Mouse (Mus musculus) neural tube, embryonic 14.5 days (tissue): ENCODE measurements around the gene Dlgap1. TPM values are rescaled to one million over a fixed set of nuclear protein-coding genes. Genes with fewer than 3 reads are reported as not detected.
"Not testable (repeated sequence)": the region's sequence is repeated elsewhere in the genome, so short reads cannot be mapped to it uniquely, and the experiment has no call there.

Source experiments
- ATAC-seq: fragments of 200-750 bp; cut with Nextera tagmentation; 2 replicates; pipeline ENCODE4 v1.8.0; 2017; ENCODE audit warnings: low read depth, mild to moderate bottlenecking, moderate TSS enrichment, moderate library complexity
- H3K27ac ChIP-seq: fragments of 300-500 bp; sonication (generic); 2 replicates; pipeline ENCODE4 v1.5.1; 2014; ENCODE audit warnings: low read depth, mild to moderate bottlenecking, control low read depth, low read length, moderate library complexity, mixed read lengths
- H3K27me3 ChIP-seq: fragments of 300-500 bp; sonication (generic); 2 replicates; pipeline ENCODE4 v1.6.1; 2014; ENCODE audit warnings: low read length; ENCODE audit not compliant: control insufficient read depth, insufficient read depth
- H3K36me3 ChIP-seq: fragments of 300-500 bp; sonication (generic); 2 replicates; pipeline ENCODE4 v1.6.1; 2014; ENCODE audit warnings: low read length, mixed read lengths; ENCODE audit not compliant: control insufficient read depth, insufficient read depth
- H3K4me1 ChIP-seq: fragments of 300-500 bp; sonication (generic); 2 replicates; pipeline ENCODE4 v1.6.1; 2014; ENCODE audit warnings: low read length; ENCODE audit not compliant: control insufficient read depth, insufficient read depth
- H3K4me2 ChIP-seq: fragments of 300-500 bp; sonication (generic); 2 replicates; pipeline ENCODE4 v1.6.1; 2014; ENCODE audit warnings: mild to moderate bottlenecking, low read depth, low read length, control low read depth
- H3K4me3 ChIP-seq: fragments of 300-500 bp; sonication (generic); 2 replicates; pipeline ENCODE4 v1.5.1; 2014; ENCODE audit warnings: low read depth, low read length, control low read depth, mixed read lengths
- H3K9ac ChIP-seq: fragments of 300-500 bp; sonication (generic); replicated peaks from 2 replicates; pipeline ENCODE4 v1.6.1; 2014; ENCODE audit warnings: low read depth, mild to moderate bottlenecking, control low read depth, low read length, mixed read lengths
- H3K9me3 ChIP-seq: fragments of 300-500 bp; sonication (generic); 2 replicates; pipeline ENCODE4 v1.6.1; 2016; ENCODE audit warnings: low read length; ENCODE audit not compliant: control insufficient read depth
- WGBS: fragments of 180-500 bp; shearing (Covaris S2); extraction: QIAGEN DNeasy Blood & Tissue Kit; methylation state at CpG from one replicate; pipeline ENCODE4 v1.1.7; 2014; 5-methylcytosine and 5-hydroxymethylcytosine counted together
- polyA plus RNA-seq: library from polyadenylated mRNA; unstranded; fragments of >200 nt; fragmentation: Nextera tagmentation; extraction: Ambion mirVana; gene quantifications from 2 replicates; pipeline ENCODE4 v1.2.1, GENCODE M21; 2014

The Dlgap1 gene
- polyA plus RNA-seq, 1 experiment from 2014 or later: 51.0 TPM

GRCm38 (mm10) chr17:70810795-70811194 lies 841.9 kb downstream of the Dlgap1 start:
- no peak for ATAC-seq
- no peaks in the 10 kb centered on the region for H3K4me1 ChIP-seq
- H3K9me3 ChIP-seq: no peaks in the 10 kb centered on the region
- no peaks in the 10 kb centered on the region for H3K27me3 ChIP-seq
- H3K9ac ChIP-seq: no peak overlapping the region
- no peak overlapping the region for H3K4me2 ChIP-seq
- no peak overlapping the region for H3K27ac ChIP-seq
- no peaks in the 10 kb centered on the region for H3K36me3 ChIP-seq
- WGBS: 78% methylated on average over 5 of the region's 5 CpGs
- H3K4me3 ChIP-seq: no peak overlapping the region

DNA sequence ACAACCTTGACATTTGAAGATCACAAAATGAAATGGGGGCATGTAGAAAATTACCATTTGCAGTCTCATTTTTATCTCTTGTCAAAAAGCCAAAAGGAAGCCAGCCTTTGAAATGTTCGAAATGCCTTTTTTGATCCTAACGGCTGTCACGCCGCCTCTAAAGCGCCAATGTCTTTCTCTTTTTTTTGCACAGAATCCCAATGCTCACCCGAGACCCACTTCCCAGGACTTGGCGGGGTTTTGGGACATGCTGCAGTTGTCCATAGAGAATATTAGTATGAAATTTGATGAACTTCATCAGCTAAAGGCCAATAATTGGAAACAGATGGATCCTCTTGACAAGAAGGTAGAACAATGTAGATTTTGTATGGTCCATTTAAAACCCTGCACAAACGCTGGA lies 846.1 kb downstream of the Dlgap1 start:
- Histone ChIP-seq H3K27ac (no peak overlapping the region), H3K4me2 (no peak overlapping the region), H3K27me3 (0 out of 2 replicates have a peak, but pooled peaks cover 7% of the 10 kb centered on the region), H3K9me3 (no peaks in the 10 kb centered on the region), H3K9ac (no peak overlapping the region), H3K4me3 (no peak overlapping the region), H3K4me1 (peaks cover 5% of the 10 kb centered on the region; the same call in 1 of the 2 replicates), H3K36me3 (no peaks in the 10 kb centered on the region)
- WGBS: 51% methylated on average over 8 of the region's 8 CpGs
- ATAC-seq: no peak

DNA sequence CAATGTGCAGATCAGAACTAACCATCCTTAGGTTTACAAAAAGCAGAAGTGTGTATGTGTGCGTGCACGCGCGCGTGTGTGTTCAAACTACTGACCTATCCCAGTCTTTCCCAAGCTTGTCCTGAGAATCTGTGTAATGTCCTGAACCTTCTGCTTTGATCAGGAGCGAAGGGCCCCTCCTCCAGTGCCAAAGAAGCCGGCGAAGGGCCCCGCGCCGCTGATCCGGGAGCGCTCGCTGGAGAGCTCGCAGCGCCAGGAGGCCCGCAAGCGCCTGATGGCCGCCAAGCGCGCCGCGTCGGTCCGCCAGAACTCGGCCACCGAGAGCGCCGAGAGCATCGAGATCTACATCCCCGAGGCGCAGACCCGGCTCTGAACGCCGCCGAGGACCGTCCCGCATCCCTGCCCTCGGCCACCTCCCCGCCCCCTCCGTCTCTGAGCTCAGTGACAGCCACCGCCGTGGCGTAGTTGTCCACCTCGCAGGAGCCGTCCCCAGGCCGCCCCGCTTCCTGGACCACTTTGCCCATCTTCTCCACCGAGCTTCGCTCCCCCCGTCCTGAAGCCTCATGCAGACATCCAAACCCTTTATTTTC lies 849.1 kb downstream of the Dlgap1 start:
- 2% methylated on average over 48 of the region's 51 CpGs for WGBS
- Histone ChIP-seq H3K9me3 (no peaks in the 10 kb centered on the region), H3K27ac (no peak overlapping the region), H3K9ac (peak overlapping the region; percentile 47; the same call in 1 of the 2 replicates), H3K4me2 (peak overlapping the region; percentile 86), H3K4me3 (peak overlapping the region; percentile 43), H3K4me1 (peaks cover 5% of the 10 kb centered on the region; the same call in 1 of the 2 replicates), H3K27me3 (0 out of 2 replicates have a peak, but pooled peaks cover 7% of the 10 kb centered on the region), H3K36me3 (no peaks in the 10 kb centered on the region)
- ATAC-seq: peak; percentile 78

DNA sequence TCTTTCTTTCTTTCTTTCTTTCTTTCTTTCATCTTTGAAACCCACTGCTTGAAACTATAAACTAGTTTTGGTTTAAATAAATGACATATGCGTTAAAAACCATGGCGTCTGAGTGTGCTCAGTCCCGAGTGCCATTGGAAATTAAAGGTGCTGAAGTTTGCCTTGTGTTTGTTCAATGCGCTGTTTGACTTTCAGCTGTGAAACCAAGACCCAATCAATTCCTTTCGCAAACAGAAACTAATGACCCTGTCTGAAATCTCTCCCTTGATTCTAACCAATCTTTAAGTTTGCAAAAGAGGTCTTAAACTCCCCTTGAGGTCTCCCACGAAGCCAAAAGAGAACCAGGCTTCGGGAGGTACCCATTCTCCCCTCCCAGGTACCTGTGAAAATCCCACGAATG lies 854.2 kb downstream of the Dlgap1 start:
- 88% methylated on average over 8 of the region's 8 CpGs for WGBS
- Histone ChIP-seq H3K27me3 (0 out of 2 replicates have a peak, but pooled peaks cover 2% of the 10 kb centered on the region), H3K4me1 (peaks cover 2% of the 10 kb centered on the region; the same call in 1 of the 2 replicates), H3K4me2 (no peak overlapping the region), H3K36me3 (no peaks in the 10 kb centered on the region), H3K27ac (no peak overlapping the region), H3K9ac (no peak overlapping the region), H3K9me3 (no peaks in the 10 kb centered on the region), H3K4me3 (no peak overlapping the region)
- no peak for ATAC-seq

DNA sequence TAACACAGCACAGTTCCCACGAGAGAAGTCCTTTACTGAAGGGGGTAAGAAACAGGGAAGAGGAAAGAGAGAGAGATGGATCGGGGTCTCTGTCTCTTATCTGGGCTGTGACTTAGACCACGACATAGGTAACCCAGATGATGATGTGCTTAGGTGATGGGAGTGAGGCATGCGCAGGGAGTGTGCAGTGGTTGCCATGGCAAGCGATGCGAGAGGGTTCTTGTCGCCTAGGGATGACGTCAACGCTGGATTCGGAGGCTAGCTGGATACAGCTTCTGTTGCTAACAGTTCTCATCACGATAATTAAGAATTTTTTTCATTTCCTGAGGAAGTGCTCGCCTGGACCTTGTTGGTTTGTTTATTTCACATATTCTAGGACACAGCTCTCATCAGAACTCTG lies 857.4 kb downstream of the Dlgap1 start:
- no peak for ATAC-seq
- Histone ChIP-seq H3K27ac (no peak overlapping the region), H3K36me3 (no peaks in the 10 kb centered on the region), H3K4me1 (no peaks in the 10 kb centered on the region), H3K4me3 (no peak overlapping the region), H3K9ac (no peak overlapping the region), H3K4me2 (no peak overlapping the region), H3K9me3 (no peaks in the 10 kb centered on the region), H3K27me3 (no peaks in the 10 kb centered on the region)
- WGBS: 90% methylated on average over 12 of the region's 12 CpGs

DNA sequence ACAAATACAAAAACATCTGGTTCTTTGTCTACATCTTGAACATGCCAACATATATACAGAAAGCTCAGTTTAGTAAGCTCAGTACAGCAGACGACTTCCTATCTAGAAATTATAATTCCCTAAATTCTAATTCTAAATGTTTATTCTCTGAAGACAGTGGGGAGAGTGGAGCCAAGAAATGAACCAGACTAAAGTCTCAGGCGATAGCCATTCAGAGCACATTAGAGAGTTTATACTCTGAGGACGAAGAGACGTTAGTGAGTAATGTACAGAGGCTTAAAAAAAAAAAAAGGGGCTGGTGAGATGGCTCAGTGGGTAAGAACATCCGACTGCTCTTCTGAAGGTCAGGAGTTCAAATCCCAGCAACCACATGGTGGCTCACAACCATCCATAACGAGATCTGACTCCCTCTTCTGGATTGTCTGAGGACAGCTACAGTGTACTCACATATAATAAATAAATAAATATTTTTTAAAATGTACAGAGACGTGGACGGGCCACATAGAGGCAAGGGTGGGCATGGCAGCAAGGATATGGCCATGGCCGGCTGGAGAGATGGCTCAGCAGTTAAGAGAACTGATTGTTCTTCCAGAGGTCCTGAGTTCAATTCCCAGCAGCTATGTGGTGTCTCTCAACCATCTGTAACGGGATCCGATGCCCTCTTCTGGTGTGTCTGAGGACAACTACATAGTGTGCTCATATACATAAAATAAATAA lies 858.7 kb downstream of the Dlgap1 start:
- H3K4me2 ChIP-seq, H3K9ac ChIP-seq, H3K27ac ChIP-seq, ATAC-seq, H3K36me3 ChIP-seq, H3K4me3 ChIP-seq, H3K27me3 ChIP-seq, H3K4me1 ChIP-seq, H3K9me3 ChIP-seq: not testable (repeated sequence)
- 87% methylated on average over 10 of the region's 11 CpGs for WGBS

- WGBS: 74% methylated on average over 4 of the region's 4 CpGs
- no peak for ATAC-seq
- Histone ChIP-seq H3K27me3 (no peaks in the 10 kb centered on the region), H3K4me2 (no peak overlapping the region), H3K4me1 (no peaks in the 10 kb centered on the region), H3K9ac (no peak overlapping the region), H3K27ac (no peak overlapping the region), H3K9me3 (no peaks in the 10 kb centered on the region), H3K4me3 (no peak overlapping the region), H3K36me3 (no peaks in the 10 kb centered on the region)
Measured at GRCm38 (mm10) chr17:70828180-70828528, 859.3 kb downstream of the Dlgap1 start.

DNA sequence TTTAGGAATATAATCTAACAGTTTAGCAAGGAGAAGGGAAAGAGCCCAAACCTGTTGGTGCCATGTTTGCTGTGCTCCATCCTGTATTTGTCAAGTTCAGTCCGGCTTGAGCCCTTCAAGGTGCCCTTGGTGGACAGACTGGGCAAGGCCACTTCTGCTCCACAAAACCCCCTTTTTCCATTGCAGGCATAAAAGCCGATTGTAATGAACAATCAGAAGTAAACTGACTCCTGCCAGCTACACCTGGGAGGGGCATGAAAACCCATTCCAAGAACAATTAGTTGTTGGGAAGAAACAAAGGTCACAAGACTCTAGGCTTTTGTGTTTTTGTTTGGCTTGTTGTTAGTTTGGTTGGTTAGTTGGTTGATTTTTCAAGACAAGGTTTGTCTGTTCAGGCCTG lies 859.7 kb downstream of the Dlgap1 start:
- Histone ChIP-seq H3K4me1 (no peaks in the 10 kb centered on the region), H3K4me2 (no peak overlapping the region), H3K27ac (no peak overlapping the region), H3K36me3 (no peaks in the 10 kb centered on the region), H3K9me3 (no peaks in the 10 kb centered on the region), H3K4me3 (no peak overlapping the region), H3K9ac (no peak overlapping the region), H3K27me3 (no peaks in the 10 kb centered on the region)
- no peak for ATAC-seq
- 83% methylated on average over 2 of the region's 2 CpGs for WGBS

DNA sequence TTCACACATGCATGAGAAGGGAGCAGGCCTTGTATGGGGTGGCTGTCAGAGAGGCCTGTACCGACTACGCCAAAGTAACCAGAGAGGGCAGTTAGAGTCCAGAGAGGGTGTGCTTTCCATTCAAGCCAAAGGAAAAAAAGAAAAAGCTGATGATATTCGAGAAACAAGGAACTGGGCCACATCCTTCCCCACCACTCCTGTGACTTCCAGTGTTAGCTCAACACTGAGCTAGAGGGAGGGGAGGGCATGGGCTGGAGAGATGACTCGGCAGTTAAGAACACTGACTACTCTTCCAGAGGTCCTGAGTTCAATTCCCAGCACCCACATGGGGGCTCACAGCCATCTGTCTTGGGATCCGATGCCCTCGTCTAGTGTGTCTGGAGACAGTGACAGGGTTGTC lies 860.3 kb downstream of the Dlgap1 start:
- no peak for ATAC-seq
- Histone ChIP-seq H3K4me1 (no peaks in the 10 kb centered on the region), H3K9ac (no peak overlapping the region), H3K4me2 (no peak overlapping the region), H3K27ac (no peak overlapping the region), H3K36me3 (no peaks in the 10 kb centered on the region), H3K4me3 (no peak overlapping the region), H3K27me3 (no peaks in the 10 kb centered on the region), H3K9me3 (no peaks in the 10 kb centered on the region)
- 85% methylated on average over 6 of the region's 6 CpGs for WGBS
